Mouse (Mus musculus) stomach, embryonic 15.5 days (tissue): ENCODE measurements at regions not wholly inside any gene's neighbourhood (a gene's known extent, or its start where the extent isn't known, plus 50 kb on each side); places are given as distances from the start of the nearest gene placed in this dataset.

ENCODE experiments used
- ATAC-seq: fragments of 200-750 bp; cut with Nextera tagmentation; 2 replicates; pipeline ENCODE4 v1.8.0; 2017; ENCODE audit warnings: low read depth, moderate number of reproducible peaks, moderate TSS enrichment; ENCODE audit not compliant: insufficient read depth, low FRiP score
- H3K27ac ChIP-seq: fragments of 300-500 bp; sonication (generic); 2 replicates; pipeline ENCODE4 v1.5.1; 2015; ENCODE audit warnings: mild to moderate bottlenecking, inconsistent platforms
- H3K27me3 ChIP-seq: fragments of 300-500 bp; sonication (generic); replicated peaks from 2 replicates; pipeline ENCODE4 v1.6.1; 2015; ENCODE audit warnings: inconsistent platforms
- H3K36me3 ChIP-seq: fragments of 300-500 bp; sonication (generic); 2 replicates; pipeline ENCODE4 v1.6.1; 2015; ENCODE audit warnings: inconsistent platforms
- H3K4me1 ChIP-seq: fragments of 300-500 bp; sonication (generic); 2 replicates; pipeline ENCODE4 v1.6.1; 2015; ENCODE audit warnings: inconsistent platforms
- H3K4me2 ChIP-seq: fragments of 300-500 bp; sonication (generic); 2 replicates; pipeline ENCODE4 v1.6.1; 2015; ENCODE audit warnings: mild to moderate bottlenecking, inconsistent platforms
- H3K4me3 ChIP-seq: fragments of 300-500 bp; sonication (generic); replicated peaks from 2 replicates; pipeline ENCODE4 v1.5.1; 2015; ENCODE audit warnings: inconsistent platforms
- H3K9ac ChIP-seq: fragments of 300-500 bp; sonication (generic); 2 replicates; pipeline ENCODE4 v1.6.1; 2015; ENCODE audit warnings: inconsistent platforms
- H3K9me3 ChIP-seq: fragments of 300-500 bp; sonication (generic); 2 replicates; pipeline ENCODE4 v1.6.1; 2016; ENCODE audit warnings: inconsistent platforms
- WGBS: fragments of 180-500 bp; shearing (Covaris S2); methylation state at CpG from one replicate; pipeline ENCODE4 v1.1.7; 2015; 5-methylcytosine and 5-hydroxymethylcytosine counted together

DNA sequence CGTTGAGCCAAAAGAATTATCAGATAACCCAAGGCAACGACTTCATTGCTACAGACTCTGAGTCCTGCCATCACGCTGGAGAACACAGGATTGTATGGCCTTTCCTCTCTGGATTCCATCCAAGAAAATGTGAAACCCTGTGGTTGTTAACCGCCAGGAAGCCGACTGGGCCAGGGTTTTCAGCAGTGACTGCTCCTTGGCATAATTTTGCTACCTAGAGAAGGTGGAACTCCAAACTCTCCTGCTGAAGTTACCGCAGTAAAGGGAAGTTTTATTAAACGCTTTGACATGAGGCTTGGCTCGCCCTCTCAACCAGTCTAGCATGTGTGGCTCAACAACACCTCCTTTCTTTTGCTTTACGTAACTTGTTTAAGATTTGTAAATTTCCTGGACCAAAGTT is 116.9 kb downstream of the Wif1 start:
- Histone ChIP-seq H3K27me3 (no peaks in the 10 kb centered on the region), H3K4me3 (no peak overlapping the region), H3K4me1 (no peaks in the 10 kb centered on the region), H3K36me3 (no peaks in the 10 kb centered on the region), H3K9ac (no peak overlapping the region), H3K27ac (no peak overlapping the region), H3K9me3 (no peaks in the 10 kb centered on the region), H3K4me2 (no peak overlapping the region)
- no peak for ATAC-seq
- WGBS, result 66% methylated on average over 9 of the region's 9 CpGs

DNA sequence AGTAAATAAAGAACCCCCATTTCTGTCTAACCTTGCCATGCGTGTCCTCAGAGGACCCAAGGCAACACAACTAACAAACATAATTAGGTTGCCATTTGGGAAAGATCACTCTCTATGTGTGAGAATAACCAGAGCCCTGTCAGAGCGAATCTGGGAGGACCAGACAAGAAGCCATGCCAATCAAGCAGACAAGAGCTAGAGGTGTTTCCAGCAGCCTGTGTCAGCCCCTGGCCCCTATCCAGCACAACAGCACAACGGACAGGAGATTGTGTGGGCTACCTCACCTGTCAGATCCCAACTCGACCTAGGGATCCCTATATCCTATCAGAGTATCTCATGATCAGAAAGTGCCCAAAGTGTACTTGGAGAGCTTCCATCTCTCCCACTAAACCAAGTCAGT is 119.9 kb downstream of the Wif1 start:
- WGBS, result 59% methylated on average over 4 of the region's 4 CpGs

DNA sequence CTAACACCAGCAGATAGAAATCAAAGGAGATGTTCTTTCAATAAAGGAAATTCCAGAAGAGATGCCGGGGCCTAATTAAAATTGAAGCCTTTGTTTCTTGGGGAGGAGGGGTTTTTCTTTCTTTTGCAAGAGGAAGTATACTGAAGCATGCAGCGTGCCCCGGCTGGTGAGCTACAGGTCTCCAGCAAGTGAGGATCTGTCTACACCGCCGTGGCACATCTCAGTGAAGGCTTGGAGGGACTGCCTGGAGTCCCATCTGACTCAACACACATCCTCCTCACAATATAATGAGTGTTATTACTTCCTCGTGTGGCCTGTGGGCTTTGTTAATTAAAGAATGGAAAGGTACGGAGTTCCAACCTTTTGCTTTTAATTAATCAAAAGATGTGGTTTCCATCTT is 126.7 kb downstream of the Wif1 start:
- no peak overlapping the region for H3K4me3 ChIP-seq
- WGBS, result 71% methylated on average over 7 of the region's 7 CpGs
- no peaks in the 10 kb centered on the region for H3K9me3 ChIP-seq
- no peak overlapping the region for H3K27ac ChIP-seq
- no peaks in the 10 kb centered on the region for H3K4me1 ChIP-seq
- H3K27me3 ChIP-seq, result no peaks in the 10 kb centered on the region
- no peak overlapping the region for H3K9ac ChIP-seq
- no peak for ATAC-seq
- H3K4me2 ChIP-seq, result no peak overlapping the region
- no peaks in the 10 kb centered on the region for H3K36me3 ChIP-seq

More for the DNA sequence above, 119.9 kb downstream of the Wif1 start:
- Histone ChIP-seq H3K4me3 (no peak overlapping the region), H3K36me3 (no peaks in the 10 kb centered on the region), H3K9me3 (no peaks in the 10 kb centered on the region), H3K27me3 (no peaks in the 10 kb centered on the region), H3K9ac (no peak overlapping the region), H3K27ac (no peak overlapping the region), H3K4me1 (no peaks in the 10 kb centered on the region), H3K4me2 (no peak overlapping the region)
- ATAC-seq, result no peak

DNA sequence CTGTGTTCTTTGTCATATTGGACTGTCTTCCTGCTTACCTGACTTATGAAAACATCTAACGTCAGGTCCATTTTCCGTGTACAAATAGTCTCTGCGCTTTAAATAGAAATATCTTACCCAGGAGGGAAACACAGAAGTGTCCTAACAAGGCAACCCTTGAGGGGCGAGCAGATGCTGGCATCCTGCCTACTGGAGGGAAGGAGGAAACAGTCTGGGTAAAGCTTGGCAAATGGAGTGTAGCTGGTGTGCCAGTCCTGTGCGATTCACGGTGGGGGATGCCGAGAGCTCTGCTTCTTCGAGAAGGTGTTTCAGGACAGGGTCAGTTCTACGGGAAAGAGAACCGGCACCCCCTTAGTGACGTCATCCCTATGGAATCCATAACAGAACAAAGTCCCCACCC is 127.4 kb downstream of the Wif1 start:
- no peak for ATAC-seq

DNA sequence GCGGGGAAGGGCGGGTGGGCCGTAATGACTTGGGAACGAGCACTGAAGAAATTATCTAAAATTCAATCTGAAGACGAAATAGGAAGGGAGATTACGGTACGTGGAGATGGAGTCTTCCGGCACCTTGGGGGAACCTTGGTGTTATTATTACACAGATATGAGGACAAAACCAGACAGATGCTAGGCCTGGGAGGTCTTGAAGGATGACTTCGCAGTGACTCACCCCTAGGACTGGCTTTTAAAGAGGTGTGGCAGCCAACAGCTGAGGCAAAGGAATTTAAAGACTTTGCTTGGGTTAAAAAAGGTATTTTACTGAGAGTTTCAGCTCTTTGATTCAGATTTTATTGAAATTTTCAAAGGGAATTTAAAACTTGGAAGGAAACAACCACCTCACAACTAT is 140.3 kb downstream of the Wif1 start:
- Histone ChIP-seq H3K36me3 (no peaks in the 10 kb centered on the region), H3K9ac (no peak overlapping the region), H3K27me3 (no peaks in the 10 kb centered on the region), H3K9me3 (no peaks in the 10 kb centered on the region), H3K4me3 (no peak overlapping the region), H3K27ac (no peak overlapping the region), H3K4me1 (no peaks in the 10 kb centered on the region), H3K4me2 (no peak overlapping the region)
- 90% methylated on average over 9 of the region's 9 CpGs for WGBS
- no peak for ATAC-seq

More for the DNA sequence above, 127.4 kb downstream of the Wif1 start:
- H3K27ac ChIP-seq, result no peak overlapping the region
- H3K9ac ChIP-seq, result no peak overlapping the region
- no peak overlapping the region for H3K4me3 ChIP-seq
- no peak overlapping the region for H3K4me2 ChIP-seq
- no peaks in the 10 kb centered on the region for H3K36me3 ChIP-seq
- no peaks in the 10 kb centered on the region for H3K27me3 ChIP-seq
- 65% methylated on average over 11 of the region's 11 CpGs for WGBS
- no peaks in the 10 kb centered on the region for H3K4me1 ChIP-seq
- H3K9me3 ChIP-seq, result no peaks in the 10 kb centered on the region

DNA sequence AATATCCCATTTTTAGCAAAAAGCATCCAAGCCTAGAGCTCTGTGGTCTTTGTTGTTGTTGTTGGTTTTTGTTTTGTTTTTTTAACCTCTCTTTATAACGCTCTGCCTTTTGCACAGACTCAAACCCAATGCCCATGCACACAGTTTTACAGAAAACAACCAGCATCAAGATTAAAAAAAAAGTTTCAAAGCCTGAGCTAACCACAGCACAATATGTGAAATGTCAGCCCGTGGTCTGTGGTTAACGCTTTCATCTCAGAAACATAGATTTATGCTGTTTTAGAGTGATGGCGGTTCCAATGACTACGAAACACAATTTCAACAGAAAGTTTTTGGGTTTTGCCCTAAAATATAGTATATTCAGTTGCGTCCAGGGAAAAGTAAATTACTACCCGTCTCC is 155.4 kb downstream of the Wif1 start:
- no peak for ATAC-seq
- Histone ChIP-seq H3K9ac (no peak overlapping the region), H3K4me2 (no peak overlapping the region), H3K9me3 (no peaks in the 10 kb centered on the region), H3K4me1 (no peaks in the 10 kb centered on the region), H3K27me3 (no peaks in the 10 kb centered on the region), H3K36me3 (no peaks in the 10 kb centered on the region), H3K4me3 (no peak overlapping the region), H3K27ac (no peak overlapping the region)
- 85% methylated on average over 7 of the region's 7 CpGs for whole genome bisulfite sequencing

DNA sequence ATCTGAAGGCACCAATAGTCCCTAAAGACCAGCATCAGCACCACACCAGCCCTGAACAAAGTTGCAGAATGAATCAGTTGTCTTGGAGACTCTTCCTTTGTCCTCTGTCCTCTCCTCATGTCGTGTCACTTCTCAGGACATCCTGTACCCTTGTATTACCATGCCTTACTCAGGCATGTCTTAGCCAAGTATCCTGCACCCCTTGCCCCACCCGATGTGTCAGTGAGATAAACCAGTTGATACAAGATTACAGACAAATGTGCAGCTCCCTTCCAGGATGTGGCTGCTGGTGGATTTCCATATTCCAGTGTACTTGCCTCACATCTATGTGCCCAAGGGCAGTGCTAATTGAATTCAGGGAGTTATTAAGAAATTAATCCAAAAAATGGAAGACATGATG is 151.8 kb downstream of the Tbc1d30 start:
- Histone ChIP-seq H3K4me3 (no peak overlapping the region), H3K27ac (no peak overlapping the region), H3K9me3 (no peaks in the 10 kb centered on the region), H3K9ac (no peak overlapping the region), H3K36me3 (no peaks in the 10 kb centered on the region), H3K4me2 (no peak overlapping the region), H3K27me3 (no peaks in the 10 kb centered on the region), H3K4me1 (no peaks in the 10 kb centered on the region)
- no peak for ATAC-seq
- WGBS, result 62% methylated on average over 2 of the region's 2 CpGs

DNA sequence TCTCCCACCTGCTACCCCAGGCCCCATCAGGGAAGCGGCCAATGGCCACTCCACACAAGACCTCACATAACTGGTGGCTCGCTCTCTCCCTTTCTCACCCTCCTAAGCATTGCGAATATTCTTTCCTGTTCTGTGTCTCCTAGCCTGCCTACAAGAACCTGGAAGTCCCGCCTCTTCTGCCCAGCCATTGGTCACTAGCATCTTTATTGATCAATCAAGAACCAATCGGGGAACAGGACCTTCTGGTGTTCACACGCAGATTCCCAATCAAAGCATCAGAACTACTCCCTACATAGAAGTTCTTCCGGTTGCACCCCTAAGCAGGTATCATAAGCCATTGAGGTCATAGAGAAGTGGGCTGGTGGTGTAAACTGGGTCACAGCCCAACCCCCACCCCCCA is 148.5 kb downstream of the Tbc1d30 start:
- Histone ChIP-seq H3K4me1 (no peaks in the 10 kb centered on the region), H3K9me3 (no peaks in the 10 kb centered on the region), H3K36me3 (no peaks in the 10 kb centered on the region), H3K27me3 (no peaks in the 10 kb centered on the region), H3K4me2 (no peak overlapping the region), H3K9ac (no peak overlapping the region), H3K4me3 (no peak overlapping the region), H3K27ac (no peak overlapping the region)
- ATAC-seq, result no peak
- WGBS, result 84% methylated on average over 7 of the region's 7 CpGs

DNA sequence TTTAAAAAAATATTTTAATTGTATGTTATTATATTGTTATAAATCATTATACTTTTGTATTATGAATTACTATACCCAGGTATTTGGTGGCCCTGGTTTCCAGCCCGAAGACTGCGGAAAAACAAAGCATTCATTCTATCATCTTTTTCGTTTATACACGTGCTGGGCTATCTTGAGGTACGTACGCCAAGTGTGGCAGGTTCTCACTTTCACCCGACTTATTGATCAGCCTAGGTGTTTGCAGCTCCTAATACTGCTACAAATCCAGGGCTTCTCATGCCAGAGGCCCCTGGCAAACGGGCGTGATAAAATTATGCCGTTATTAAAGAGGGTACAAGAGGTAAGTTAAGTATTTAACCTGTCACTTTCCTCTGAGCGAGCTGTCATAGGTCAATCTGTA is 145.5 kb downstream of the Tbc1d30 start:
- Histone ChIP-seq H3K27ac (no peak overlapping the region), H3K27me3 (no peaks in the 10 kb centered on the region), H3K4me2 (no peak overlapping the region), H3K9me3 (no peaks in the 10 kb centered on the region), H3K9ac (no peak overlapping the region), H3K36me3 (no peaks in the 10 kb centered on the region), H3K4me3 (no peak overlapping the region), H3K4me1 (no peaks in the 10 kb centered on the region)
- ATAC-seq, result no peak
- WGBS, result 68% methylated on average over 11 of the region's 11 CpGs

DNA sequence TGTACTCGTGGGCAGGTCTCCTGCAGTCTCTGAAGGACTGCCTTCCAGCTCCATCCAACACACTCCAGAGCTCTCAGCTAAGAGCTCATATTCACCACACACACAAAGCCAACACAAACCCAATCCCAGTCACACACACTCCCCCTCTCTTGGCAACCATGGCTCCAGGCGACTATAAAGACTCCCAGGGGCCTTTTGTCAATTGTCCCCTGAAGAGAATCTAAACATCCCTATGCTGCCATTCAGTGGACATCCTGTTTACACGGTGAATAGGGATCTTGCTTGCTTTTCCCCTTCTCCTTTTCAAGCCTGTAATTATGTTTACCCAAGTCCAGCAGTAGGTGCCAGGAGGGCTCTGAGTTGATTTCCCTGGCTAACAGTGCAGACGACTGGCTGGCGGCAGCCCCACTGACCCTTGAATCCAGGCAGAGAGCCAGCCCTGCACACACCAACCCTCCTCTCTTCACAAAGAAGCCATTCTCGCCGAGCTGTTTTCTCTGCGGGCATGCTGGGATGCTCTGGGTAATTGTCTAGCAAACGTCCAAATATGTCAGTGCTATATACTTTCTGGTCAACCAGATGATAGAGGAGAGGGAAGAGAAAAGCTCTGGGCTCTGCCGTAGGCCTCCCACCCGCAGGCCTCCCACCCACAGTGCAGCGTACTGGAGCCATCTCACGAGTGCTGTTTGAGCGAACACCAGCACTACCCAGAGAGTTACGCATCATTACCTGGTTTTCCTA is 144.9 kb downstream of the Tbc1d30 start:
- Histone ChIP-seq H3K9ac (no peak overlapping the region), H3K4me2 (no peak overlapping the region), H3K4me1 (no peaks in the 10 kb centered on the region), H3K9me3 (no peaks in the 10 kb centered on the region), H3K4me3 (no peak overlapping the region), H3K27me3 (no peaks in the 10 kb centered on the region), H3K27ac (no peak overlapping the region), H3K36me3 (no peaks in the 10 kb centered on the region)
- 25% methylated on average over 15 of the region's 15 CpGs for WGBS
- peak; percentile 43; the same call in 1 of the 2 replicates for ATAC-seq

DNA sequence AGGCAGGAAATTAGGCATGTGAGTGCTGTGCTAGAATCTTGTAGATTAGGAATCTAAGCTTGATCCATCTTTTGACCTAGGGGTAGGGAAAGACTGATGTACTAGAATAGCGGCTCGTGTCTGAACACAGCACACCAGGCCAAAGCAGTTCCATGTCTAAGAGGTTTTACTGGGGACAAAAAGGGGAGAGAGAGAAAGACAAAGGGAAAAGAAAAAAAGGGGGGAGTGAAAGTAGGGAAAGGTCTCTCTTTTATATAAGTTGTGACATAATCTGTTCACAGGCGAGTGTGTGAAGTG is 144.4 kb downstream of the Tbc1d30 start:
- no peak overlapping the region for H3K4me2 ChIP-seq
- no peaks in the 10 kb centered on the region for H3K27me3 ChIP-seq
- H3K4me3 ChIP-seq, result no peak overlapping the region
- H3K9ac ChIP-seq, result no peak overlapping the region
- H3K36me3 ChIP-seq, result no peaks in the 10 kb centered on the region
- no peak for ATAC-seq
- 81% methylated on average over 3 of the region's 3 CpGs for WGBS
- no peaks in the 10 kb centered on the region for H3K4me1 ChIP-seq
- H3K27ac ChIP-seq, result no peak overlapping the region
- no peaks in the 10 kb centered on the region for H3K9me3 ChIP-seq
